Mouse (Mus musculus): ENCODE results near the gene Usp42.

Usp42 gene

GRCm38 (mm10) chr5:143690392-143690791 lies 41.7 kb downstream of the Usp42 start:
- no peak for DNase-seq (ENCODE audit: inconsistent ontology term)

GRCm38 (mm10) chr5:143687589-143687988 lies 44.5 kb downstream of the Usp42 start:
- no peak for DNase-seq (ENCODE audit: inconsistent ontology term)

GRCm38 (mm10) chr5:143686456-143686855 lies 45.6 kb downstream of the Usp42 start:
- DNase-seq (ENCODE audit: inconsistent ontology term) = no peak

- peak; percentile 86 for DNase-seq (ENCODE audit: inconsistent ontology term)
These were observed 47.1 kb downstream of the Usp42 start for GRCm38 (mm10) chr5:143684911-143685390.

- peak; percentile 63 for DNase-seq (ENCODE audit: inconsistent ontology term)
These were observed 48.4 kb downstream of the Usp42 start for GRCm38 (mm10) chr5:143683696-143684095.

- no peak for DNase-seq (ENCODE audit: inconsistent ontology term)
These were observed 52.4 kb downstream of the Usp42 start for GRCm38 (mm10) chr5:143679654-143680053.

- no peak for DNase-seq (ENCODE audit: inconsistent ontology term)
These were observed 53.3 kb downstream of the Usp42 start for GRCm38 (mm10) chr5:143678634-143679271.

GRCm38 (mm10) chr5:143677363-143677762 lies 54.7 kb downstream of the Usp42 start:
- DNase-seq (ENCODE audit: inconsistent ontology term) = no peak

GRCm38 (mm10) chr5:143676218-143676985 lies 55.7 kb downstream of the Usp42 start:
- no peak for DNase-seq (ENCODE audit: inconsistent ontology term)

GRCm38 (mm10) chr5:143674576-143674975 lies 57.5 kb downstream of the Usp42 start:
- DNase-seq (ENCODE audit: inconsistent ontology term) = peak; percentile 57

GRCm38 (mm10) chr5:143670740-143671415 lies 61.2 kb downstream of the Usp42 start:
- DNase-seq (ENCODE audit: inconsistent ontology term) = no peak

- DNase-seq (ENCODE audit: inconsistent ontology term) = peak; percentile 82
These were observed 62.2 kb downstream of the Usp42 start for GRCm38 (mm10) chr5:143669839-143670238.

GRCm38 (mm10) chr5:143669393-143669792 lies 62.7 kb downstream of the Usp42 start:
- no peak for DNase-seq (ENCODE audit: inconsistent ontology term)

GRCm38 (mm10) chr5:143668884-143669283 lies 63.2 kb downstream of the Usp42 start:
- peak; percentile 87 for DNase-seq (ENCODE audit: inconsistent ontology term)

GRCm38 (mm10) chr5:143666015-143666414 lies 66.1 kb downstream of the Usp42 start:
- no peak for DNase-seq (ENCODE audit: inconsistent ontology term)

- DNase-seq (ENCODE audit: inconsistent ontology term) = no peak
These were observed 66.5 kb downstream of the Usp42 start for GRCm38 (mm10) chr5:143665561-143665960.

GRCm38 (mm10) chr5:143663074-143663687 lies 68.9 kb downstream of the Usp42 start:
- no peak for DNase-seq (ENCODE audit: inconsistent ontology term)
